Mouse (Mus musculus) adrenal gland, adult (tissue): ENCODE measurements around the gene Gm28308.

Experiments used
- DNase-seq, 2 experiments: peaks; one replicate each; pipeline ENCODE4 v3.0.0; 2022 to 2023; ENCODE audit warnings: low spot score in 1 of 2; ENCODE audit not compliant: inconsistent age in 2 of 2

Gm28308 gene

GRCm38 (mm10) chr6:52232984-52233545, 19.9 kb upstream of the Gm28308 start:
- no peak for DNase-seq

GRCm38 (mm10) chr6:52232568-52232965, 19.4 kb upstream of the Gm28308 start:
- DNase-seq = peak in 1 of 2 experiments; percentile 60

- peak in 1 of 2 experiments; percentile 53 for DNase-seq
These were observed 18.9 kb upstream of the Gm28308 start for GRCm38 (mm10) chr6:52231885-52232567.

DNA sequence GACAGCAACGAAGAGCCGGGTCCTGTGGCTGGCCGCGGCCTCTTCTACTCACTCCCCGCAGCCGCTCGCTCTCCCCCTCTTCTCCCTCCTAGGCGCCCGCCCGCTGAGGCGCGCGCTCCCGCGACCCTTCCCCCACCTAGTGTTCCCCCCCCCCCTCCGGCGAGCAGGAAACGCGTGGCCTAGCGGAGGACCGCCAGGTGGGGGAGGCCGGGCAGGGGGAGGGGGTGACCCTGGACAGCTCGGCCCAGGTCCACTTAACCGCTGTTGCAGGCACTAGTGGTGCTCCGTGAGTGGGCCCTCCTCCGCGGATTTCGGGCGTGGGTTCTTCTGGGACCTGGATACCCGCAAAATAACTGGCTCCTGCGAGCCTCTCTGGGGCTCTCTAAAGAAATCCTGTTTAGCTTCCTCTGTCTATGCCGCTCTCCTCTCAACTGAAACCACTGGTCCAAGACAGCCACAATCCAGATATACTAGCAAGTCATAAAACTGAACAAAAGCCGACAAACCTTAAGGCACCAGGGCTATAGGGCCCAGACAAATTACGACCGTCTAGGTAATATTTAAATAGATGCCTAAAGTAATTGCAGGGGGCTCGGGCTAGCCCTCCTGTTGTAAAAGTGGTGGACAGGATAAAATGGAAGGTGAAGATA, 17.5 kb upstream of the Gm28308 start, which contains the start of gene Hoxa9:
Gene Hoxa9, minus strand, starts transcription at position 574 of the 650 bp plus-strand sequence.
- peak in 1 of 2 experiments; percentile 51 for DNase-seq

DNA sequence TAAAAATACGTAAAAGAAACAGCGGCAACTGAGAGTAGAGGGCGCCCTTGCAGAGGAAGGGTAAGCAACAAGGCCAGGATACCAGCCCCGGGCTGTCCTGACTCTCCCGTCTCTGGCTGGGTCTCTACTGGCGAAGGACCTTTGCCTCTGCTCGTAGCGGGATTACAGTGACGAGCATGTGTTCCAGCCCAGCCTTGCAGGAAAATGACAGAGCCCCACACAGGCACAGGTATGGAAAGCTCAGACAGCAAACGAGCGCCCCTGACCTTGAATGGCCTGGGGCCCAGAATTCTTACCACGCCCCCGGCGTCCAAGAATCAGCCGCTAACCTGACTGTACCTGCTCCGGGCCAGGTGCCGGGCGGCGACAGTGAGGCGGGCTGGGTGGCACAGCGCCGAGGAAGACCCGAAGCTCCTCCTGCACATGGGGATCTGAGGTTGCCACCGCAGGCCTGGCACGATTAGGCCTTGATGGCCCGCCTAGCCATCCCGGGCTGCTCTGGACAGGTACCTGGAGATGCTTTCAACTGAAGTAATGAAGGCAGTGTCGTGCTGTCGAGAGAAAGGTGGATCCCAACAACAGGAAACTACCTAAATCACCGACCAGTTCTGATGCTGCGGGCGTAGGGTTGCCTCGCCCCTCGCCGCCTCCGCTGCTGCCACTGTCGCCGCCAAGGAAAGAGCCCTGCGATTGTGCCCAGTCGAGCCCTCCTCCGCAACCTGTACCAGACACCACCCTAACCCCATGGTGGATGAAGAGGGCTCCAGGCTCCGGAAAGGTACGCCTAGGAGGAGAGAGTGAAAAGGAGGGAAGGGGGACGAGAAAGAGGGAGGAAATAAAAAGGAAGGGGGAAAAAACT, 16.6 kb upstream of the Gm28308 start:
- peak in 1 of 2 experiments; percentile 35 for DNase-seq

- no peak for DNase-seq
These were observed 15.6 kb upstream of the Gm28308 start for GRCm38 (mm10) chr6:52228475-52229465.

GRCm38 (mm10) chr6:52227470-52228222, 14.5 kb upstream of the Gm28308 start:
- no peak for DNase-seq

- peak in 1 of 2 experiments; percentile 60 for DNase-seq
These were observed 13.6 kb upstream of the Gm28308 start for GRCm38 (mm10) chr6:52226569-52227257.

DNA sequence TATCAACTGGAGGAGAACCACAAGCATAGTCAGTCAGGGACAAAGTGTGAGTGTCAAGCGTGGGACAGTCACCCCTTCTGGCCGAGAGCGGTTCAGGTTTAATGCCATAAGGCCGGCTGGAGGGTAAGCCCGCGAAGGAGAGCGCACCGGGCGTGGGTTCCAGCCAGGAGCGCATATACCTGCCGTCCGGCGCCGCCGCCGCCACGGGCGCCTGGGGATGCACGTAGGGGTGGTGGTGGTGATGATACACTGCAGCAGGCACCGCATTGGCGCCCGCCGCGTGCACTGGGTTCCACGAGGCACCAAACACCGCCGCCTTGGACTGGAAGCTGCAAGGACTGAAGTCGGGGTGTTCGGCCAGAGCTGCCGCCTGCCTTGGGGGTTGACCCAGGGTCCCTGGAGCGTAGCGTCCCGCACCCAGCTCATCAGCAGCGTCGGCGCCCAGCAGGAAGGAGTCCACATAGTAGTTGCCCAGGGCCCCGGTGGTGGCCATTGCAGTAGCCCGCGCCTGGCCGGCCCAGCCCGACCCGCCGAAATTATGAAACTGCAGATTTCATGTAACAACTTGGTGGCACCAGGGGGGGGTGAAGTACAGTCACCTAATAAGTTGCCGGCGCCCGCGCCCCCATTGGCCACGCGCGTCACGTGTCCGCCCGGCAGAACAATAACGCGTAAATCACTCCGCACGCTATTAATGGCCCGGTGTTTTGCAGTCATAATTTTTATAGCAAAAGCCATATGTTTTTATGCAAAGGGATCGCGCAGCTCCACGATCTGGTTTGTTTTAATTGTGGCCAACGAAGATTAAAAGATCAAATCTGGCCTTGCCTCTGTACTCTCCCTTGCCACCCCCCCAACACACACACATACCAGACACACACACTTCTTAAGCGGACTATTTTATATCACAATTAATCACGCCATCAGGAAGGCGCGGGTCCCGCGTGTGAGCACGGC, 12.8 kb upstream of the Gm28308 start:
- peak in 1 of 2 experiments; percentile 68 for DNase-seq

DNA sequence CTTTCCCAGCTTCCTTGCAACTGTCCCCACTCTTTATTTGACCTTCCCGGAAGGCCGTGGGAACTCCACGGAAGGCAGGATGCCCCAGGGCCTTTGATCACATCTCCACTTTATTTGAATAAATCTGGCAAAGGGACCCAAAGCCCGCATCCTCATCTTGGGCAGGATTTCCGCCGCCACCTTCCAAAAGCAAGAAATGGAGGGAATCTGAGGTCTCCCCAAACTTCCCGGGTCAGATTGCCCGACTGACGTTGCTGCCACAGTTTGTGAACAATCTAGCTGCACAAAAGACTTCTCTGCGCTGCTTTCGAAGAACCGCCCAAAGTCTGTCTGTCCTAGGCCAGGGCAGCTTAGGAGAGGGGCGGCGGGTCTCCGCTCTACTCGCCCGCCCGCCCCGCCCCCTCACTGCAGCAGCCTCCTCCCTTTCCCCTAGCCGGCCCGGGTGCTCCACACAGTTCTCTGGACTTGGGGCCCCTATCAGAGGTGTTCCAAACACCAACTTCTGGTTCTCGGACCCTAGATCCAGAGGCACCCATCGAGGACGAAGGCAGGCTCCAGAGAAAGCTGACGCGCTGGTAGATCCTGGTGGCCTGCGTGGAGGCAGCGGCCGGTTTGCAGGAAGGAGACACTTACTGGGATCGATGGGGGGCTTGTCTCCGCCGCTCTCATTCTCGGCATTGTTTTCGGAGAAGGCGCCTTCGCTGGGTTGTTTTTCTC, 11.9 kb upstream of the Gm28308 start:
- no peak for DNase-seq

- peak in 1 of 2 experiments; percentile 32 for DNase-seq
These were observed 11.0 kb upstream of the Gm28308 start for GRCm38 (mm10) chr6:52223939-52224760.

GRCm38 (mm10) chr6:52222729-52223128, 9.6 kb upstream of the Gm28308 start:
- DNase-seq = no peak

- no peak for DNase-seq
These were observed 9.0 kb upstream of the Gm28308 start for GRCm38 (mm10) chr6:52221993-52222685.

DNA sequence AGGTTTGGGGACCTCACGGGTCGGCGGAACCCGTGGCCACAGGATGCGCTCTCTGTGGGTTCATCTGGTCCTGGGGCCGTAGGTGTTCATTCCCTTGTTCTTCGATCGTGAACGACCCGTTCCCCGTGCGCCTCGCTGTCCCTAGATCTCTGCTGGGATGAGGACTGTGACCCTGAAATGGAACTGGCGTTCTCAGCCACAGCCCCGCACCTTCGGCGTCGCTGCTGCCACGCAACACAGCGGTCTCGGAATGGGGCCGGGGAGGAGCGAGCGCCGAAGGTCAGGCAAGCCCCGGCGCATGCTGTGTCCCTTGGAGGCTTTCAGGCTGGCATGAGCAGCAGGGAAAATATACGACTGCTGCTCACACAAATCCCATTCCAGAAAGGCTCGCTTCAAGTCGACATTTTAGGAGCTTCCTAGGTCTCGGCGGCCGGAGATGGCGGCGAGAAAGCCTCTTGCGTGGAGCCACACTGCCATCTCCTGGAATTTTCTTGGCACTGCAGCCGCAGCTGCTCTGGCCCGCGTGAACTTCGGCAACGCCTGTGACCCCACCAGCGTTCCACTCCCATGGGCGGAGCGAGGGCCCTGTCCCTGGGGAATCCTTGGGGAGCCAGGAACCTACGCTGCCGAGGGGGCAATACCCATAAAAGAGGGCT, 8.3 kb upstream of the Gm28308 start, which contains the start of gene Hoxa7:
Gene Hoxa7, minus strand, starts transcription at position 518 of the 656 bp plus-strand sequence.
- peak; percentile 90 to 97 for DNase-seq

- DNase-seq = no peak
These were observed 7.7 kb upstream of the Gm28308 start for GRCm38 (mm10) chr6:52220865-52221310.
